Mouse (Mus musculus) liver, adult 2 months (tissue): ENCODE results near the gene Zfx. TPM values are rescaled to one million over a fixed set of nuclear protein-coding genes. Genes with fewer than 3 reads are reported as not detected.

Experiments used
- DNase-seq: peaks from one replicate; pipeline ENCODE4 v3.0.0-alpha.2; 2011; ENCODE audit warnings: low read depth, low spot score; ENCODE audit errors: extremely low read depth
- H3K27ac ChIP-seq: fragments of 200-500 bp; replicated peaks from 2 replicates; pipeline ENCODE4 v1.5.1; 2012; ENCODE audit warnings: low read depth, mild to moderate bottlenecking, control low read depth, inconsistent platforms, low read length; ENCODE audit not compliant: insufficient read depth
- H3K27me3 ChIP-seq: fragments of 200-500 bp; 2 replicates; pipeline ENCODE4 v1.6.1; 2012; ENCODE audit warnings: mild to moderate bottlenecking, moderate library complexity, low read length, inconsistent platforms; ENCODE audit not compliant: control insufficient read depth, insufficient read depth
- H3K36me3 ChIP-seq: fragments of 200-500 bp; 2 replicates; pipeline ENCODE4 v1.6.1; 2012; ENCODE audit warnings: low read length, inconsistent platforms; ENCODE audit not compliant: control insufficient read depth, insufficient read depth
- H3K4me1 ChIP-seq: fragments of 200-500 bp; 2 replicates; pipeline ENCODE4 v1.6.1; 2011; ENCODE audit warnings: low read length; ENCODE audit not compliant: control insufficient read depth, insufficient read depth
- H3K4me3 ChIP-seq: fragments of 200-500 bp; 2 replicates; pipeline ENCODE4 v1.5.1; 2011; ENCODE audit warnings: low read depth, mild to moderate bottlenecking, control low read depth, low read length, moderate library complexity; ENCODE audit not compliant: insufficient read depth
- H3K79me2 ChIP-seq: fragments of 200-500 bp; 2 replicates; pipeline ENCODE4 v1.6.1; 2012; ENCODE audit warnings: inconsistent platforms, mild to moderate bottlenecking, low read length, moderate library complexity; ENCODE audit not compliant: control insufficient read depth, insufficient read depth
- H3K9ac ChIP-seq: fragments of 200-500 bp; 2 replicates; pipeline ENCODE4 v1.6.1; 2012; ENCODE audit warnings: low read depth, mild to moderate bottlenecking, control low read depth, inconsistent platforms, low read length
- CTCF ChIP-seq: fragments of 200-500 bp; IDR thresholded peaks from 2 replicates; pipeline ENCODE4 v1.5.1; 2011; ENCODE audit warnings: low read depth, low read length, control low read depth
- POLR2A ChIP-seq: fragments of 200-500 bp; IDR thresholded peaks from 2 replicates; pipeline ENCODE4 v1.6.1; 2011; ENCODE audit warnings: low read length, control low read depth; ENCODE audit not compliant: insufficient read depth; ENCODE audit errors: extremely low read depth
- WGBS: fragments of 180-500 bp; shearing (Covaris S2); methylation state at CpG from one replicate; pipeline ENCODE4 v1.1.7; 2018; 5-methylcytosine and 5-hydroxymethylcytosine counted together
- polyA plus RNA-seq: library from polyadenylated mRNA; depleted of rRNA; stranded (reverse); fragments of >200 nt; gene quantifications from 2 replicates; pipeline ENCODE4 v1.2.3, GENCODE M21; 2012
- total RNA-seq: library from RNA; depleted of rRNA; stranded (reverse); fragments of >200 nt; gene quantifications from 2 replicates; pipeline ENCODE4 v1.2.3, GENCODE M21; 2014

The Zfx gene
- total and polyA plus RNA-seq, 2 experiments = 2.1 to 14.4 TPM

DNA sequence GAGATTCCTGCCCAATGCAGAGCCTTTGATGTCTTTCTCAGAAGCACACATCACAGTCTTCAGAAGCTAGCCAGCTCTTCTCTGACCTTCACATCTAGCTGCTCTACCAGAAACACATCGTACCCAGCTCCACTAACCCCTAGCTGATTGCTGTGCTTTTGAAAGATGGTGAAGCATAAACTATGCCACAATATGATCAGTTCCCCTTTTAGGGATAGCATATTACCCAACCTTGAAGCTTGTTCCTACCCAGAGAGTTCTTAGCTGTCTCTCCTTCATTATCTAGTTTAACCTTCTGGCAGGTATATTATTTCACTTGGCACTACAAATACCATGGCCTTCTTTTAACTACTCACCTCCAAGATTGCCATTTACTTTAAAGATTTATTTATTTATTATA lies 16.6 kb upstream of the Zfx start:
- no peak for DNase-seq
- Histone ChIP-seq H3K4me3 (no peak overlapping the region), H3K4me1 (no peaks in the 10 kb centered on the region; the same call in 1 of the 2 replicates), H3K79me2 (no peaks in the 10 kb centered on the region), H3K9ac (no peak overlapping the region), H3K36me3 (no peaks in the 10 kb centered on the region), H3K27ac (no peak overlapping the region), H3K27me3 (no peaks in the 10 kb centered on the region)
- WGBS = 71% methylated on average over 1 of the region's 1 CpGs
- no peak for TF ChIP-seq CTCF
- TF ChIP-seq POLR2A = no peak

GRCm38 (mm10) chrX:94138256-94138655 lies 14.8 kb upstream of the Zfx start:
- 94% methylated on average over 1 of the region's 1 CpGs for WGBS
- Histone ChIP-seq H3K27me3 (no peaks in the 10 kb centered on the region), H3K4me3 (no peak overlapping the region), H3K79me2 (no peaks in the 10 kb centered on the region), H3K27ac (no peak overlapping the region), H3K36me3 (no peaks in the 10 kb centered on the region), H3K4me1 (no peaks in the 10 kb centered on the region; the same call in 1 of the 2 replicates), H3K9ac (no peak overlapping the region)
- DNase-seq = peak; percentile 38
- TF ChIP-seq CTCF (no peak), POLR2A (no peak)

DNA sequence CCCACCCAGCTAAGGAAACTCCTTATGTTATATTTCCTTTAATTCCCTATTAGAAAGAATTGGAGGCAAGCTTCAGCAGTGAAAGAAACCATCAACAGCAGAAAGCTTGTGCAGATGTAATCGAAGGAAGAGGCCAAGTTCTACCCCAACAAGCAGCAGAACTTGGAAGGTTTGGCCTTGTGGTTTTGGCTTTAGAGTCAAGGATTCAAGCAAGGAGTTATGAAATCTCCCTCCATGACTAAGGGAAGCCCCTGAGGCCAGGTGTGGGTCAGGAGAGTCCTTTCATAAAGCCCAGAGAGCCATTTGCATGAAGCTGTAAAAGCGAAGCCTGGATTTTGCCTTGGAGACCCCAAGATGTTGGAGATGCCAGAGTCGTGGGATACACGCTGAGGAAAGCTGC lies 11.6 kb upstream of the Zfx start:
- Histone ChIP-seq H3K79me2 (no peaks in the 10 kb centered on the region), H3K4me3 (no peak overlapping the region), H3K4me1 (no peaks in the 10 kb centered on the region), H3K36me3 (no peaks in the 10 kb centered on the region), H3K27me3 (no peaks in the 10 kb centered on the region), H3K27ac (no peak overlapping the region), H3K9ac (no peak overlapping the region)
- no peak for TF ChIP-seq CTCF
- TF ChIP-seq POLR2A = no peak
- 93% methylated on average over 4 of the region's 4 CpGs for whole genome bisulfite sequencing
- no peak for DNase-seq

DNA sequence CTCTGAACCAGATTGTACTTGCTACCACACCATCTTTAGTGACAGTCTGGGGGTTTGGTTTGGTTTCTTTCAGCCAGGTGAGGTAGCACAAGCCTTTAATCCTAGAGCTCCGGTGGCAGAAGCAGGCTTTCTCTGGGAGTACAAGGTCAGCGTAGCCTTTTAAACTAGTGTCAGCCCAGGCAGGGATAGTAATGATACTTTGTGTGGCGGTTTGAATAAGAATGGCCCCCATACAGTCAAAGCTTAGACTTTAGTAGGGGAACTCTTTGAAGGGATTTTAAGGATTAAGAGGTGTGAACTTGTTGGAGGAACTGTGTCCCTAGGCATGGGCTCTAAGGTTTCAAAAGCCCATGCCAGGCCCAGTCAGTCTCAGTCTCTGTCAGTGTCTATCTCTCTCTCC lies 10.0 kb upstream of the Zfx start:
- WGBS = 87% methylated on average over 3 of the region's 3 CpGs
- Histone ChIP-seq H3K9ac (no peak overlapping the region), H3K36me3 (no peaks in the 10 kb centered on the region), H3K4me3 (no peak overlapping the region), H3K27me3 (no peaks in the 10 kb centered on the region), H3K4me1 (no peaks in the 10 kb centered on the region), H3K27ac (no peak overlapping the region), H3K79me2 (no peaks in the 10 kb centered on the region)
- no peak for DNase-seq
- TF ChIP-seq CTCF (no peak), POLR2A (no peak)

DNA sequence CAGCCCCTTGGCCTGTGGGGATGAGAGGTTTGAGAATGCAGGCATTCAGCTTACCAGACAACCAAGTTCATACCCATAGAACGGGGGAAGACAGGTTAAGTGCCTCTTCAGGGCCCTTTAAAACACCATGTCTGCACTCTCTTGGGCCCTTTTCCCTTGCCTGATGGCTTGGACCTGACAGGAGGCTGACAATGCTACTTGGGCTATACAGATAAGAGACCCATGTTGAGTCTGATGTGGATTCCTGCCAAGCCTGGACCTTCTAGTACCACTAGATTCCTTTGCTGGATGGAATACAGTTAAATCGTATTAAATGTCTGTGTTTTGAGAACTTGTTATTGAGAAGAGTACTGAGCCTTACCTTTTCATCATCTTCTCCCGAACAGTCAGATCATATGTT lies 8.7 kb upstream of the Zfx start:
- TF ChIP-seq POLR2A (no peak), CTCF (no peak)
- H3K36me3 ChIP-seq = no peaks in the 10 kb centered on the region
- H3K4me1 ChIP-seq = no peaks in the 10 kb centered on the region
- H3K27ac ChIP-seq = no peak overlapping the region
- no peaks in the 10 kb centered on the region for H3K79me2 ChIP-seq
- no peak for DNase-seq
- no peaks in the 10 kb centered on the region for H3K27me3 ChIP-seq
- no peak overlapping the region for H3K9ac ChIP-seq
- 77% methylated on average over 3 of the region's 3 CpGs for WGBS
- H3K4me3 ChIP-seq = no peak overlapping the region

GRCm38 (mm10) chrX:94129712-94130111 lies 6.2 kb upstream of the Zfx start:
- Histone ChIP-seq H3K27ac (no peak overlapping the region), H3K27me3 (no peaks in the 10 kb centered on the region), H3K36me3 (no peaks in the 10 kb centered on the region), H3K9ac (no peak overlapping the region), H3K79me2 (no peaks in the 10 kb centered on the region), H3K4me1 (0 out of 2 replicates have a peak, but pooled peaks cover under 1% of the 10 kb centered on the region), H3K4me3 (no peak overlapping the region)
- WGBS = 87% methylated on average over 4 of the region's 4 CpGs
- TF ChIP-seq CTCF (no peak), POLR2A (no peak)
- DNase-seq = no peak
